Mouse (Mus musculus) frontal cortex, postnatal 36 days (tissue): ENCODE measurements at regions not wholly inside any gene's neighbourhood (a gene's known extent, or its start where the extent isn't known, plus 50 kb on each side); places are given as distances from the start of the nearest gene placed in this dataset.

ENCODE experiments used
- DNase-seq, 2 experiments: peaks; one replicate each; pipeline ENCODE4 v3.0.0; 2022; ENCODE audit warnings: low spot score in 2 of 2

- peak in 1 of 2 experiments; percentile 47 for DNase-seq
Measured at GRCm38 (mm10) chr16:31598409-31598988, 64.7 kb upstream of the Dlg1 start.

DNA sequence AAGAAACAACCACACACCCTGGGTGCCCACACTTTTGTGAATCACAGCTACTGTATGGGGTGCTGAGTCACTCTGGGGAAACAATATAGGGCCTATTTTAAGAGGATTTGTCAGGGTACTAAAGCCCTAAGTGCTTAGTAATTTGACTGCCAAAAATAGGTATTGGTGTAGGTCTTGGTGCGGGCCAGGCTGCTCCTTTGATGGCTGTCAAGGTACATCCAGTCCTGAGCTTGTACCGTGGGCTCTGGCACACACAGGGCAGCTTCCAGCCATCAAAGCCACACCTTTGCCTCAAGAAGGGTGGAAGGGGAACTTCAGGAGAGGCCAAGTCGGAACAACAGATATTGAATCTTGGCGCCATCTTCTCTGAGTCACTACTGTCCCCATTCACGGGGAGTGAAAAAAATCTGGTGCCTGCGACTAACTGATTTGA lies 64.2 kb upstream of the Dlg1 start:
- DNase-seq, result peak; percentile 45 to 61

- DNase-seq, result no peak
Measured at GRCm38 (mm10) chr16:31601278-31601677, 62.0 kb upstream of the Dlg1 start.

GRCm38 (mm10) chr16:31603185-31603584 lies 60.1 kb upstream of the Dlg1 start:
- no peak for DNase-seq

DNA sequence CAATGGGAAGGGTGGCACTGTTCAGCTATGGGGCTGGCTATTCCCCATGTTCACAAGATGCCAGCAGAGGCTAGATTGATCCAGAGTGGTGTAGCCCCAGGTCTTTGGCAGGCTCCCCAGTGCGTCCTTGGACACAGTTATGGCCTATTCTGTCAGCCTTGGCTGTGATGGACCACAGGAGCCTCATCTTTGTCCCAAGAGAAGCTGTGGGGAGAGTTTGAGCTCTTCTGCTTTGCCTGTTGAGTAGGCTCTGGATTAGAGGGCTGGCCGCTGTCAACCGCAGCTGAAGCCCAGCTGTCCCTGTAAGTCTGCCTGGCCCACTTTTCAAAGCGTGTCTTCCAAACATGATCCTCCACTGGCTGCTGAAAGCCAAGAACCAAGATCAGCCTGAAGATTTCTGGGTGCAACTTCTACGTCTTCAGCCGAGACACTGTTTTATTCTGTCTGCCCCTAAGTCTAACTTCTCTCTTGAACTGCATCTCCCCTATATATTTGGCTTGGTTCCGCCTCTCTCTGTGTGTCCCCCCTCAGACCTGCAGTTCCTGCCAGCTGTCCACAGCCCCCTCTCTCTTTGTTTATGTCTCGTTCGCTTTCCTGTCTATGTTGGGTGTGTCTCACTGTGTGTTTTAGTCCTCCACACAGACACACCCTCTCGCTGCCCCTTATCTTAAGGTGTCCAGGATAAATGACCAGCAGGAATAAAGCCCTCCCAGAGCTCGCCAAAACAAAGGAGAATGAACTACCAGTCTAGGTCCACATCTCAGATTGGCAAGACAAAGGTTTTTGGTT lies 56.7 kb upstream of the Dlg1 start:
- no peak for DNase-seq

DNA sequence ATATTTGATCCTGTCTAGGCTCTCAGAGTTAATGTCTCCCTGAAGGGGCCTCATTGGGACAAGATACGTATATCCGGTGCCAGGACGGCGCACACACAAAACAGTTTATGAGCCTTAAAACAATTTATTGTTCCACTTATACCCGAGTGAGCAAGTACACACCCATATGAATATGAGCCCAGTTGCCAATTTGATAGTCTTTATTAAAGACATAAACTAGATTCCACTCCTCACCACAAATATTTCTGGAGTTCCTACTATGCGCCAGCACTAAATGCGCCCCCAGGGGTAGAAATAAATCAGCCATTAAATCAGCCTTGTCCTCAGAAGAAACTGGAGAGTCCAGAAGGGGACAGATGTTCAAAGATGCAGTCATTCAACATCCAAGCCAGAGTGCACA lies 54.3 kb upstream of the Dlg1 start:
- DNase-seq, result no peak

- DNase-seq, result no peak
Measured at GRCm38 (mm10) chr16:31609394-31610172, 53.7 kb upstream of the Dlg1 start.
